Mouse (Mus musculus) liver, embryonic 16.5 days (tissue): Measurements from ENCODE around the gene Prr5. TPM values are rescaled to one million over a fixed set of nuclear protein-coding genes. Genes with fewer than 3 reads are reported as not detected.
"Not testable (repeated sequence)": the region's sequence is repeated elsewhere in the genome, so short reads cannot be mapped to it uniquely, and the experiment has no call there.

Experiments used
- ATAC-seq: fragments of 200-750 bp; cut with Nextera tagmentation; 2 replicates; pipeline ENCODE4 v1.8.0; 2017; ENCODE audit warnings: low read depth, mild to moderate bottlenecking, moderate number of reproducible peaks, moderate library complexity
- H3K27ac ChIP-seq: fragments of 300-500 bp; sonication (generic); 2 replicates; pipeline ENCODE4 v1.5.1; 2014; ENCODE audit warnings: mild to moderate bottlenecking, low read length
- H3K27me3 ChIP-seq: fragments of 300-500 bp; sonication (generic); 2 replicates; pipeline ENCODE4 v1.6.1; 2014; ENCODE audit warnings: low read depth, low read length, mixed read lengths; ENCODE audit not compliant: control insufficient read depth, insufficient read depth
- H3K36me3 ChIP-seq: fragments of 300-500 bp; sonication (generic); 2 replicates; pipeline ENCODE4 v1.6.1; 2014; ENCODE audit warnings: mild to moderate bottlenecking; ENCODE audit not compliant: control insufficient read depth, insufficient read depth
- H3K4me1 ChIP-seq: fragments of 300-500 bp; sonication (generic); 2 replicates; pipeline ENCODE4 v1.6.1; 2014; ENCODE audit warnings: low read depth, low read length, mixed read lengths; ENCODE audit not compliant: control insufficient read depth
- H3K4me2 ChIP-seq: fragments of 300-500 bp; sonication (generic); 2 replicates; pipeline ENCODE4 v1.6.1; 2014; ENCODE audit warnings: low read depth, low read length, mixed read lengths
- H3K4me3 ChIP-seq: fragments of 300-500 bp; sonication (generic); 2 replicates; pipeline ENCODE4 v1.5.1; 2014; ENCODE audit warnings: low read depth, mild to moderate bottlenecking, low read length
- H3K9ac ChIP-seq: fragments of 300-500 bp; sonication (generic); 2 replicates; pipeline ENCODE4 v1.6.1; 2014; ENCODE audit warnings: low read depth, low read length
- H3K9me3 ChIP-seq: fragments of 300-500 bp; sonication (generic); replicated peaks from 2 replicates; pipeline ENCODE4 v1.6.1; 2016; ENCODE audit warnings: low read length; ENCODE audit not compliant: control insufficient read depth
- WGBS: fragments of 180-500 bp; shearing (Covaris S2); extraction: QIAGEN DNeasy Blood & Tissue Kit; methylation state at CpG from one replicate; pipeline ENCODE4 v1.1.7; 2014; ENCODE audit not compliant: insufficient replicate concordance; 5-methylcytosine and 5-hydroxymethylcytosine counted together
- polyA plus RNA-seq: library from polyadenylated mRNA; unstranded; fragments of >200 nt; fragmentation: Nextera tagmentation; extraction: Ambion mirVana; gene quantifications from 2 replicates; pipeline ENCODE4 v1.2.1, GENCODE M21; 2015

Gene Prr5
- polyA plus RNA-seq, 1 experiment from 2014 or later: 5.2 TPM

- WGBS: 65% methylated on average over 6 of the region's 6 CpGs
- H3K4me2 ChIP-seq: no peak overlapping the region
- H3K27me3 ChIP-seq: no peaks in the 10 kb centered on the region
- no peak overlapping the region for H3K27ac ChIP-seq
- H3K9me3 ChIP-seq: no peaks in the 10 kb centered on the region
- no peak overlapping the region for H3K9ac ChIP-seq
- no peak for ATAC-seq
- no peaks in the 10 kb centered on the region for H3K36me3 ChIP-seq
- H3K4me1 ChIP-seq: no peaks in the 10 kb centered on the region
- no peak overlapping the region for H3K4me3 ChIP-seq
Measured at GRCm38 (mm10) chr15:84705351-84705901, 36.0 kb downstream of the Prr5 start.

DNA sequence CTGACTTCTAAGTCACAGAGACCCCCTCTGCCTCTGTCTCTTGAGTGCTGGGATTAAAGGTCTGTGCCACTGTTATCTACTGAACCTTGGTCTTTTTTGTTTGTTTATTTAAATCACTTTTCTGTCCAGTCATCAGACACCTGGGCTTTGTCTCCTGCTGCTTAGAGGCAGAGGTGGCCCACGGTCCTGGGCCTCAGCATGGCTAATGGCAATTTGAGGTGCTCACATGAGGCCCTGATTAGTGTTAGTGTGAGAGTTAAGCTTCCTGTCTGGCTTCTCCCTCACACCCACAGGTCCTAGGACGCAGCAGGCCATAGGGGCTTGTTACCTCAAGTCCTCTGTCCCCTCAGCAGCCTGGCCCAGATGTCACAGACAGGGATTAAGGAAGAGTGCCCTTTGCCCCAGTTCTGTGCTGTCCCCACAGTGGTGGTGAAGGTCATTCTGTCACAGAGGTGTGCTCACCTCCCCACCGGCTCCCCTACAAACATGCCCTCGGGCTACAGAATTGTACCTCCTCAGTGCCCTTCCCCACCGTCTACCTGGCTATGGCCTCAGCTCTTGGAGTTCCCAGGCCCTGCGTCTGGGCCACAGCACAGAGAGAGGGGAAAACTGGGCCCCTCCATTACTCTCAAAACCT lies 37.7 kb downstream of the Prr5 start:
- Histone ChIP-seq H3K9me3 (no peaks in the 10 kb centered on the region), H3K4me1 (no peaks in the 10 kb centered on the region), H3K9ac (no peak overlapping the region), H3K4me3 (no peak overlapping the region), H3K36me3 (no peaks in the 10 kb centered on the region), H3K4me2 (no peak overlapping the region), H3K27me3 (no peaks in the 10 kb centered on the region), H3K27ac (no peak overlapping the region)
- 47% methylated on average over 6 of the region's 6 CpGs for WGBS
- ATAC-seq: peak; percentile 68

DNA sequence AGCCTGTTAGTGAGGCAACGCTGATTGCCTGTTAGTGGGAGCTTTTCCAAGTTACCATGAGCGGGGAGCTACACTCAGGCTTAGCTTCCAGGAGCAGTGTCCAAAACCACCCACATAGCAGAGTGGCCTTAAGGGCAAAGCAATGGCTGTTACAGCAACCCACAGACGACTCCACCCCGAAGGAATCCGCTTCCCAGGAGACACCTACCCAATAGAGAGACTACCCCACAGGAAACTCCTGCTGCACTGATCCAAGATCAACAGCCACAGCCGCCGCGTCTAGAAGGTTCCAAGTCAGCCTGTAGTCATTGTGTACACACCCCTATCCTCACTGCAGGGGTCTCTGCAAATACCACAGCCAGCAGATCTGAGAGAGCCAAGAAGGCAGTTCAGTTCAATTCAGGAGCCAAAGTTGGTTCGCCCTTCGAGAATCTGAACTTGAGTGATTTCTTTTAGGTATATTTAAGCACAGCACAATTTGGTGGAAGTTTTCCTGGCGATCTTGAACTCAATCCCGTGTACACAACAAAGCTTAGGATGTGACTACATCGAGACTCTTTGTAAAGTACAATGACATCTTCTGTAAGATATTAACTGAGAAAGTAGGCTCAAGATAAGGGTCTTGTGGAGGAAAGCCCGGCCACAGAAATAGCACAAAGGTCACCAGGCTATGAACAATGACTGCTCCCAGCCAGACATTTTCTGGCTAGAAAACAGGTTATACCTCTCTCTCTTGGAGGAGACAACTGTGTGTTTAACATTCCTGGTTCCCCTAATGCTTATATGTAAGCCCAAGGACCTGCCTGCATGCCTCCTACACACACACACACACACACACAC lies 43.4 kb downstream of the Prr5 start:
- no peak for ATAC-seq
- 43% methylated on average over 14 of the region's 14 CpGs for WGBS
- Histone ChIP-seq H3K9me3 (no peaks in the 10 kb centered on the region), H3K27me3 (no peaks in the 10 kb centered on the region), H3K4me3 (no peak overlapping the region), H3K27ac (no peak overlapping the region), H3K9ac (no peak overlapping the region), H3K36me3 (no peaks in the 10 kb centered on the region), H3K4me2 (no peak overlapping the region), H3K4me1 (no peaks in the 10 kb centered on the region; the same call in 1 of the 2 replicates)

DNA sequence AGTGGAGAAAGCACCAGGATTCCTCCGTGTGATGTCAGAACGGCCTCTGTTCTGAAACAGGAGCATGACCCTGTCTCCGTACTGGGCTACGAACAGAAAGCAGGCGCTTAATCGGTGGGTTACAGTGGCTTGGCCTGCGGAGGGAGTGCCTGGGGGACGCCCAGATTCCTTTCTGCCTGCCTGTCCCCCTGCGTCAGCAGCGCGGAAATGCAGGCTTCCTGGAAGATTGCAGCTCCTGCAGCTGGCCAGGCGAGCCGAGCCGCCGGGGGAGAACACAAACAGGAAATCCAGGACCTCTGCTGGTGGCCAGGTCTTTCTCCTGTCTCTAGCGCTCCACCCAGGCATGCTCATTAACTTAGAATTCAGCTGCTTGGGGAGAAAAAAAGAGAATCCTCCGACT lies 45.3 kb downstream of the Prr5 start:
- peak overlapping the region; percentile 56 for H3K27ac ChIP-seq
- under 1% methylated on average over 17 of the region's 17 CpGs for WGBS
- peak; percentile 53 for ATAC-seq
- no peaks in the 10 kb centered on the region; the same call in 1 of the 2 replicates for H3K4me1 ChIP-seq
- no peaks in the 10 kb centered on the region for H3K36me3 ChIP-seq
- H3K27me3 ChIP-seq: peaks cover 3% of the 10 kb centered on the region
- peak overlapping the region; percentile 39 for H3K4me2 ChIP-seq
- no peak overlapping the region for H3K4me3 ChIP-seq
- no peaks in the 10 kb centered on the region for H3K9me3 ChIP-seq
- no peak overlapping the region for H3K9ac ChIP-seq

GRCm38 (mm10) chr15:84715132-84715531 lies 45.7 kb downstream of the Prr5 start:
- Histone ChIP-seq H3K27ac (peak overlapping the region; percentile 56), H3K4me3 (no peak overlapping the region), H3K9me3 (no peaks in the 10 kb centered on the region), H3K4me2 (peak overlapping the region; percentile 39), H3K4me1 (no peaks in the 10 kb centered on the region; the same call in 1 of the 2 replicates), H3K9ac (no peak overlapping the region), H3K27me3 (peaks cover 7% of the 10 kb centered on the region), H3K36me3 (no peaks in the 10 kb centered on the region)
- 20% methylated on average over 11 of the region's 11 CpGs for WGBS
- no peak for ATAC-seq

DNA sequence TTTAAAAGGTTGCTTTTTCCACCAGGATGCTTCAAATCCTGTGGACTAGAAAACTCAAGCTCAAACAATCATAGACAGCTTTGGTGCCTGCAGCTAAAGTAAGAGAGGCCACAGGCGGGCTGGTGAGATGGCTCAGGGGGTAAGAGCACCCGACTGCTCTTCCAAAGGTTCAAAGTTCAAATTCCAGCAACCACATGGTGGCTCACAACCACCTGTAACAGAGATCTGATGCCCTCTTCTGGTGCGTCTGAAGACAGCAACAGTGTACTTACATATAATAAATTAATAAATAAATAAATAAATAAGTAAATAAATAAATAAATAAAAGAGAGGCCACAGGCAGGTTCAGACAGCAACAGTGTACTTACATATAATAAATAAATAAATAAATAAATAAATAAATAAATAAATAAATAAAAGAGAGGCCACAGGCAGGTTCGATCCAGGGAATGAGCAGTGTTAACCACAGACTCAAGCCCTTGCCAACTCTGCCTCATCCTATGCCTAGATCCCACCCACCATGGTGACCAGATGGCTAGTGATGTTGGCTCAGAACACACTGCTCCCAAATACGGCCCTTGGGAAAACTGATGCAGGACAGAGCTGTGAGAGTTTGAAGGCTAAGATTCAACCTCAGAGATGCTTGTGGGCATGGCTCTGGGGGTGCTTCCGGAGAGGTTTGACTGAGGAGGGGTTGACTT lies 48.3 kb downstream of the Prr5 start:
- WGBS: 50% methylated on average over 6 of the region's 6 CpGs
- not testable (repeated sequence) for H3K36me3 ChIP-seq, H3K4me1 ChIP-seq, ATAC-seq, H3K4me3 ChIP-seq, H3K4me2 ChIP-seq, H3K9ac ChIP-seq, H3K27ac ChIP-seq, H3K9me3 ChIP-seq
- H3K27me3 ChIP-seq: peaks cover 16% of the 10 kb centered on the region

GRCm38 (mm10) chr15:84718785-84719184 lies 49.4 kb downstream of the Prr5 start:
- H3K36me3 ChIP-seq: no peaks in the 10 kb centered on the region
- no peaks in the 10 kb centered on the region for H3K9me3 ChIP-seq
- H3K4me2 ChIP-seq: no peak overlapping the region
- no peak overlapping the region for H3K27ac ChIP-seq
- H3K9ac ChIP-seq: no peak overlapping the region
- ATAC-seq: no peak
- no peak overlapping the region for H3K4me3 ChIP-seq
- peaks cover 16% of the 10 kb centered on the region for H3K27me3 ChIP-seq
- WGBS: 35% methylated on average over 3 of the region's 3 CpGs
- no peaks in the 10 kb centered on the region; the same call in 1 of the 2 replicates for H3K4me1 ChIP-seq

DNA sequence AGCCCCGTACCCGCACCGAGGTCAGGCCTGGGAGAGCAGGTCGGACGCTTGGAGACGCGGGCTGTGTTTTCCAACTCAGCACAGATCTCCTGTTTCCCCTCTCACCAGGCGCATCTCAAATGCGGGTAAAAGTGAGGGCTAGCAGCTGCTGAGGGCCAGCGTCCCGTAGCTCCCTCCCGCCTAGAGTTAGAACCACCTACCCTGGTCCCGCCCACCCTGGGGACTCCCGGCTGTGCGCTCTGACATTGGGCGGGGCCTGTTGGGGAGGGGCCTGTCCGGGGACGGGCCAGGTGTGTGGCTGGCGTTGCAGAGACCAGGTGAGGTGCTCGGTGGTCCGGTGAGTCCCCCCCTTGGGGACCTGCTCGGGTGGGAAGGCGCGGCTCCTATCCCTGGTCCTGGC lies 50.4 kb downstream of the Prr5 start, which contains the start of gene Arhgap8:
Gene Arhgap8 (plus strand): TSS at position 262 of the 400 bp plus-strand sequence.
- Histone ChIP-seq H3K4me1 (no peaks in the 10 kb centered on the region; the same call in 1 of the 2 replicates), H3K9ac (no peak within 1 kb of the TSS), H3K27me3 (peaks cover 16% of the 10 kb centered on the region), H3K4me2 (peak within 1 kb of the TSS; percentile 54), H3K4me3 (peak within 1 kb of the TSS; percentile 40), H3K36me3 (no peaks in the 10 kb centered on the region), H3K9me3 (no peaks in the 10 kb centered on the region), H3K27ac (no peak within 1 kb of the TSS)
- WGBS: 6% methylated on average over 23 of the region's 24 CpGs
- peak; percentile 68 for ATAC-seq
